Mouse (Mus musculus) kidney, adult 2 months (tissue): ENCODE data around the gene Ptpra.

Source experiments
- CTCF ChIP-seq: fragments of 200-500 bp; conservative IDR thresholded peaks from 2 replicates; pipeline ENCODE4 v1.5.1; 2011; ENCODE audit warnings: low read depth, mild to moderate bottlenecking, control low read depth, low read length, moderate library complexity, mixed read lengths; ENCODE audit not compliant: insufficient read depth, insufficient read length
- POLR2A ChIP-seq: fragments of 200-500 bp; IDR thresholded peaks from one replicate; pipeline ENCODE4 v1.6.1; 2011; ENCODE audit warnings: low read depth, low read length, control low read depth

DNA sequence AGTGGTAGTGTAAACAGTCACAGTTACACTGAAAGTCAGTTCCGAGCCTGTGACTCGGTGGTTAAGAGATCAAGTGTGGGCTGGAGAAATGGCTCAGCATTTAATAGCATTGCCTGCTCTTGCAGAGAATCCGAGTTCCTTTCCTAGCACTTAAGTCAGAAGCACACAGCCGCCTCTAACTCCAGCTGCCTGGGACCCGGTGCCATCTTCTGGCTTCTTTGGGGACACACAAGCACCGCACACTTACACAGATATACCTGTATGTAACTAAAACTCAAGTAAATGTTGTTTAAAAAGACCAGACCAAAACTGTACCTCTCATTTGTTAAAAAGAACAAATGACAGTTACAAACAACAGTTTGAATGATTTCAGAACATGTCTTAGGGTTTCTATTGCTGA lies 78.4 kb downstream of the Ptpra start:
- TF ChIP-seq POLR2A (no peak), CTCF (no peak)
